Mouse (Mus musculus): ENCODE results near the gene Clcc1. TPM values are rescaled to one million over a fixed set of nuclear protein-coding genes. Genes with fewer than 3 reads are reported as not detected.
"Not testable (repeated sequence)": the region's sequence is repeated elsewhere in the genome, so short reads cannot be mapped to it uniquely, and the experiment has no call there.

Gene Clcc1
- polyA plus RNA-seq (2014; fragmentation: Nextera tagmentation; extraction: Ambion mirVana), result 46.5 and 64.3 TPM in 2 replicates

DNA sequence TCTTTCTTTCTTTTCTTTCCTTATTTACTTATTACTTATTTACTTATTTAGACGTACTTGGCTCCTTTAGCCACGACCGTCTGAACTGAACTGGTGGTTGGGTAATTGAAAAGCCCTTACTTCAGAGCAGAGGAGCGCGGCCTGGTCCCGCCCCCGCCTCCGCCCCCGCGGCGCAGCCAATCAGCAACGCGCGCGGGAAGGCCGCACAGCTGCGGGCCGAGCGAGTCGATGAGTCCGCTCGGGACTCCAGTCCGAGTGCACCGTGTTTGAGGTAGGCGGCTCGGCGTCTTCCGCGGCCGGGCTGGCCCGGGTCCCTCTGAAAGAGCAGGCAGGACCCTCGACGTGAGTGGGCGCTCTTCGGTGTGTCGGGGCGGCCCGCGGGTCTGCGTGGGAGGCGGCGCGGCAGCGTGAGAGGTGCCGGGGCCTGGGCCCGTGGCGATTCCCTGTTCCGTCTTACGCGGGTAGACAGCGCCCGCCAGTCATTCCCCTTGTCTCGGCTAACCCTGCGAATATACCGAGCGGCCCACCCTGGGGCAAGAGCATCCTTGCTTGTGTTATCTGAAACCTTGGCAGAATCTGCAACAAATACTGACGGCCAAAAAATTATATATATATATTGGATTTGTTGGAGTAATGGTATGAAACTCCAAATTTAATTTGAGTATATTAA, at the start of gene Clcc1:
TSS of gene Clcc1 (plus strand) at position 204 of the 670 bp plus-strand sequence.
- Histone ChIP-seq H3K4me2 (replicated peaks; ENCODE audit: low read depth, low read length) (peak within 1 kb of the TSS; percentile 68), H3K27ac (ENCODE audit: low read depth, low read length) (peak within 1 kb of the TSS; percentile 83; the same call in 1 of the 2 replicates), H3K9ac (ENCODE audit: low read depth, low read length) (peak within 1 kb of the TSS; percentile 86), H3K4me3 (ENCODE audit: low read length) (peak within 1 kb of the TSS; percentile 85), H3K9me3 (ENCODE audit: control insufficient read depth, low read length) (no peaks in the 10 kb centered on the region), H3K27me3 (ENCODE audit: control insufficient read depth, insufficient read depth, low read length) (no peaks in the 10 kb centered on the region), H3K36me3 (ENCODE audit: control insufficient read depth, insufficient read depth, low read length) (no peaks in the 10 kb centered on the region), H3K4me1 (ENCODE audit: control insufficient read depth, insufficient read depth, low read length) (peaks cover 7% of the 10 kb centered on the region)
- under 1% methylated on average over 55 of the region's 57 CpGs for WGBS
- peak; percentile 96 for ATAC-seq (ENCODE audit: low FRiP score, low TSS enrichment)

DNA sequence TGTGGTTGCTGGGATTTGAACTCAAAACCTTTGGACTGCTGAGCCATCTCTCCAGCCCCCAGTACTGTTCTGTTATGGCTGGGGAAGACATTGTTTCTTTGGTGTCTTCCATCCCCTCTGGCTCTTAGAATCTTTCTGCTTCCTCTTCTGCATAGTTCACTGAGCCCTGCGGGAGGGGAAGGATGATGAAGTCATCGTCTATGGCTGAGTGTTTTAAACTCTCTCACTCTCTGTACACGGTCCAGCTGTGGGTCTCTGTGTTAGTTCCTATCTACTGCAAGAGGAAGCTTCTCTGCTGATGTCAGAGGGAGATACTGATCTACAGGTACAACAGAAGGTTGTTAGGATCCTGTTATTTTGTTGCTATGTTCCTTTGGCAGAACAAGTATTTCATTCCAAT, 44.8 kb upstream of the Clcc1 start:
- Histone ChIP-seq H3K4me2 (replicated peaks; ENCODE audit: low read depth, low read length) (no peak overlapping the region), H3K27ac (ENCODE audit: low read depth, low read length) (no peak overlapping the region), H3K4me3 (ENCODE audit: low read length) (no peak overlapping the region), H3K27me3 (ENCODE audit: control insufficient read depth, insufficient read depth, low read length) (no peaks in the 10 kb centered on the region), H3K4me1 (ENCODE audit: control insufficient read depth, insufficient read depth, low read length) (no peaks in the 10 kb centered on the region), H3K36me3 (ENCODE audit: control insufficient read depth, insufficient read depth, low read length) (no peaks in the 10 kb centered on the region), H3K9me3 (ENCODE audit: control insufficient read depth, low read length) (no peaks in the 10 kb centered on the region), H3K9ac (ENCODE audit: low read depth, low read length) (no peak overlapping the region)
- ATAC-seq (ENCODE audit: low FRiP score, low TSS enrichment), result no peak
- WGBS, result 59% methylated on average over 3 of the region's 3 CpGs

GRCm38 (mm10) chr3:108634761-108635160, 19.0 kb upstream of the Clcc1 start:
- no peak overlapping the region for H3K9ac ChIP-seq (ENCODE audit: low read depth, low read length)
- H3K4me1 ChIP-seq (ENCODE audit: control insufficient read depth, insufficient read depth, low read length), result no peaks in the 10 kb centered on the region
- no peak for ATAC-seq (ENCODE audit: low FRiP score, low TSS enrichment)
- H3K9me3 ChIP-seq (ENCODE audit: control insufficient read depth, low read length), result no peaks in the 10 kb centered on the region
- no peaks in the 10 kb centered on the region for H3K27me3 ChIP-seq (ENCODE audit: control insufficient read depth, insufficient read depth, low read length)
- H3K4me3 ChIP-seq (ENCODE audit: low read length), result no peak overlapping the region
- no peak overlapping the region for H3K27ac ChIP-seq (ENCODE audit: low read depth, low read length)
- no peaks in the 10 kb centered on the region for H3K36me3 ChIP-seq (ENCODE audit: control insufficient read depth, insufficient read depth, low read length)
- WGBS, result 85% methylated on average over 5 of the region's 5 CpGs
- H3K4me2 ChIP-seq (replicated peaks; ENCODE audit: low read depth, low read length), result no peak overlapping the region

DNA sequence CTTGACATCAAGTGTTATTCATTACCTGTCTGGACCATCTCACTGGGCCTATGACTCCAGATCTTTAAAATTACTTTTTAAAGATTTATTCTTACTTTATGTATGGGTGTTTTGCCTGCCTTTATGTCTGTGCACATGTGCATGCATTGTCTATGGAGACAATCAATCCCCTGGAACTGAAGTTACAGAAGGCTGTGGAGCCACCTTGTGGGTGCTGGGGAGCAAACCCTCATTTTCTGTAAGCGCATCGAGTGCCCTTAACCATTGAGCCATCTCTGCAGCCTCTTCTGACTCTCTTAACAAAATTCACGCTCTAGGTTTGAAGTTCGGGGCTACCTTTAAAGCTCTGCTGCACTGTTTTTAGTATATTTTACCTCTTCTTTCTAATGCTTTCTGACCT, 14.3 kb upstream of the Clcc1 start:
- H3K27ac ChIP-seq (ENCODE audit: low read depth, low read length), result no peak overlapping the region
- no peaks in the 10 kb centered on the region for H3K36me3 ChIP-seq (ENCODE audit: control insufficient read depth, insufficient read depth, low read length)
- H3K4me3 ChIP-seq (ENCODE audit: low read length), result no peak overlapping the region
- no peak for ATAC-seq (ENCODE audit: low FRiP score, low TSS enrichment)
- no peak overlapping the region for H3K9ac ChIP-seq (ENCODE audit: low read depth, low read length)
- 78% methylated on average over 4 of the region's 4 CpGs for WGBS
- no peak overlapping the region for H3K4me2 ChIP-seq (replicated peaks; ENCODE audit: low read depth, low read length)
- no peaks in the 10 kb centered on the region for H3K27me3 ChIP-seq (ENCODE audit: control insufficient read depth, insufficient read depth, low read length)
- H3K4me1 ChIP-seq (ENCODE audit: control insufficient read depth, insufficient read depth, low read length), result no peaks in the 10 kb centered on the region
- no peaks in the 10 kb centered on the region for H3K9me3 ChIP-seq (ENCODE audit: control insufficient read depth, low read length)

GRCm38 (mm10) chr3:108640998-108641397, 12.7 kb upstream of the Clcc1 start:
- ATAC-seq (ENCODE audit: low FRiP score, low TSS enrichment), result no peak
- Histone ChIP-seq H3K4me2 (replicated peaks; ENCODE audit: low read depth, low read length) (no peak overlapping the region), H3K4me1 (ENCODE audit: control insufficient read depth, insufficient read depth, low read length) (no peaks in the 10 kb centered on the region), H3K9ac (ENCODE audit: low read depth, low read length) (no peak overlapping the region), H3K36me3 (ENCODE audit: control insufficient read depth, insufficient read depth, low read length) (no peaks in the 10 kb centered on the region), H3K27me3 (ENCODE audit: control insufficient read depth, insufficient read depth, low read length) (no peaks in the 10 kb centered on the region), H3K9me3 (ENCODE audit: control insufficient read depth, low read length) (no peaks in the 10 kb centered on the region), H3K4me3 (ENCODE audit: low read length) (no peak overlapping the region), H3K27ac (ENCODE audit: low read depth, low read length) (no peak overlapping the region)
- WGBS, result 86% methylated on average over 4 of the region's 4 CpGs

- Histone ChIP-seq H3K36me3 (ENCODE audit: control insufficient read depth, insufficient read depth, low read length) (no peaks in the 10 kb centered on the region), H3K4me2 (replicated peaks; ENCODE audit: low read depth, low read length) (no peak overlapping the region), H3K27me3 (ENCODE audit: control insufficient read depth, insufficient read depth, low read length) (no peaks in the 10 kb centered on the region), H3K27ac (ENCODE audit: low read depth, low read length) (no peak overlapping the region), H3K4me1 (ENCODE audit: control insufficient read depth, insufficient read depth, low read length) (no peaks in the 10 kb centered on the region), H3K4me3 (ENCODE audit: low read length) (no peak overlapping the region), H3K9me3 (ENCODE audit: control insufficient read depth, low read length) (no peaks in the 10 kb centered on the region), H3K9ac (ENCODE audit: low read depth, low read length) (no peak overlapping the region)
- ATAC-seq (ENCODE audit: low FRiP score, low TSS enrichment), result no peak
- 90% methylated on average over 3 of the region's 3 CpGs for WGBS
Measured at GRCm38 (mm10) chr3:108644856-108645255, 8.9 kb upstream of the Clcc1 start.

GRCm38 (mm10) chr3:108646036-108646435, 7.7 kb upstream of the Clcc1 start:
- Histone ChIP-seq H3K36me3 (ENCODE audit: control insufficient read depth, insufficient read depth, low read length) (no peaks in the 10 kb centered on the region), H3K27me3 (ENCODE audit: control insufficient read depth, insufficient read depth, low read length) (no peaks in the 10 kb centered on the region), H3K4me2 (replicated peaks; ENCODE audit: low read depth, low read length) (no peak overlapping the region), H3K9me3 (ENCODE audit: control insufficient read depth, low read length) (no peaks in the 10 kb centered on the region), H3K9ac (ENCODE audit: low read depth, low read length) (no peak overlapping the region), H3K4me1 (ENCODE audit: control insufficient read depth, insufficient read depth, low read length) (no peaks in the 10 kb centered on the region), H3K4me3 (ENCODE audit: low read length) (no peak overlapping the region), H3K27ac (ENCODE audit: low read depth, low read length) (no peak overlapping the region)
- no peak for ATAC-seq (ENCODE audit: low FRiP score, low TSS enrichment)
- WGBS, result 83% methylated on average over 7 of the region's 7 CpGs

DNA sequence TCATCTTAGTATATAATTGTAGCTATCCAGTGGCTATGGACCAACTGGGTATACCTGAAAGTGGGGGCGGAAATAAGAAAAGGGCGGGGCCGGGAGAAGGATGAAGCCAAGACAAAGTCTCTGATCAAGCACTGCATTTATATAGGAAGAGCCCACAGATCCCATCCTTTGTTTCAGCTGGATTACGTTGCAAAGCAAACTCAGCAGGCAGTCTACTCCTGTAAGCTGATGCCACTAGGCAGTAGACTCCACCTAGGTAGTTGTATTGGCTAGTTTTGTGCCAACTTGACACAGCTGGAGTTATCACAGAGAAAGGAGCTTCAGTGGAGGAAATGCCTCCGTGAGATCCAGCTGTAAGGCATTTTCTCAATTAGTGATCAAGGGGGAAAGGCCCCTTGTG, 6.0 kb upstream of the Clcc1 start:
- H3K36me3 ChIP-seq (ENCODE audit: control insufficient read depth, insufficient read depth, low read length); H3K27me3 ChIP-seq (ENCODE audit: control insufficient read depth, insufficient read depth, low read length); H3K27ac ChIP-seq (ENCODE audit: low read depth, low read length); H3K4me2 ChIP-seq (replicated peaks; ENCODE audit: low read depth, low read length); H3K4me1 ChIP-seq (ENCODE audit: control insufficient read depth, insufficient read depth, low read length); H3K9ac ChIP-seq (ENCODE audit: low read depth, low read length); ATAC-seq (ENCODE audit: low FRiP score, low TSS enrichment); H3K4me3 ChIP-seq (ENCODE audit: low read length); H3K9me3 ChIP-seq (ENCODE audit: control insufficient read depth, low read length): not testable (repeated sequence)
- WGBS, result 43% methylated on average over 5 of the region's 5 CpGs

GRCm38 (mm10) chr3:108652866-108653642, 659 bp upstream of the Clcc1 start:
- Histone ChIP-seq H3K4me3 (ENCODE audit: low read length) (peak overlapping the region; percentile 23), H3K27me3 (ENCODE audit: control insufficient read depth, insufficient read depth, low read length) (no peaks in the 10 kb centered on the region), H3K27ac (ENCODE audit: low read depth, low read length) (no peak overlapping the region), H3K4me2 (replicated peaks; ENCODE audit: low read depth, low read length) (peak overlapping the region; percentile 44), H3K4me1 (ENCODE audit: control insufficient read depth, insufficient read depth, low read length) (peaks cover 7% of the 10 kb centered on the region), H3K9ac (ENCODE audit: low read depth, low read length) (no peak overlapping the region; the same call in 1 of the 2 replicates), H3K36me3 (ENCODE audit: control insufficient read depth, insufficient read depth, low read length) (no peaks in the 10 kb centered on the region), H3K9me3 (ENCODE audit: control insufficient read depth, low read length) (no peaks in the 10 kb centered on the region)
- ATAC-seq (ENCODE audit: low FRiP score, low TSS enrichment), result no peak
- WGBS, result 21% methylated on average over 9 of the region's 9 CpGs

Data from kidney, embryonic 14.5 days (tissue).